Mouse (Mus musculus): ENCODE results near the gene Krtap24-1.

Gene Krtap24-1

DNA sequence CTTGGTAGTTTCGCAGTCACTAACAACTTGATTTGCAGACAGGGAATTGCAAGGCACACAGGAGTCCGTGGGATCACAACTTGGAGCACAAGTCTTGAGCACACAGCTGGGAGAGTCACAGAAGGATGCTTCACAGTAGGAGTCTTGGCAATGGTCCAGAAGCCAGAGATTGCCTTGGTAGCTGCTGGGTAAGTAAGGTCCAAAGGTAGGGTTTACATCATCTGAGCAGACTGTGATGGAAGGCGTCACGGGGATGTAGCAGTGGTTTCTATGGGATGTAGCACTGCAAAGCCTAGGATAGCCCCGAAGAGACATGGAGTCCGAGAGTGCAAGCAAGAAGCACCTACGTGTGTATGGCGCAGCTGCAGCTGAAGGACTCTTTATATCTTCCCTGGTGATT is at the start of gene Krtap24-1:
Krtap24-1 (minus strand) TSS at position 358 of the 400 bp plus-strand sequence.
- DNase-seq (ENCODE audit: low read depth, low spot score), result no peak

DNA sequence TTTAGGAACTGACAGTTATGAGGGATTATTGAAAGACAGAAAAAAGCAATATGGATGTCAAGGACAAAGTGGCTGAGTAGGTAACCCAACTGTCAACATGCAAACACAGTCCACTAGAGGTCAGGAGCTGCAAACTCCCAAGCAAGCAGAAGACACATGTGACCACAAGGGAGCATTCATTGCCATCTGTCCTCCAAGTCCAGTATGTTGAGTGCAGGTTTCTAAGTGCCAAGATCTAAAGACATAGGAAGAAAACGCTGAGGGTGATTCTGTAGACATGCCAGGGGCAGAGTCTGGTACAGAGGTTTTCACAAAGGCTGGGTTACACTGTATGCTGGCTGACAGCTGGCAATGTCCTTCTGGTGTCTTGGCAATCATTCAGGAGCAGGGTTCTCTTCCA is 45.3 kb upstream of the Krtap24-1 start:
- DNase-seq (ENCODE audit: low read depth, low spot score), result no peak

DNA sequence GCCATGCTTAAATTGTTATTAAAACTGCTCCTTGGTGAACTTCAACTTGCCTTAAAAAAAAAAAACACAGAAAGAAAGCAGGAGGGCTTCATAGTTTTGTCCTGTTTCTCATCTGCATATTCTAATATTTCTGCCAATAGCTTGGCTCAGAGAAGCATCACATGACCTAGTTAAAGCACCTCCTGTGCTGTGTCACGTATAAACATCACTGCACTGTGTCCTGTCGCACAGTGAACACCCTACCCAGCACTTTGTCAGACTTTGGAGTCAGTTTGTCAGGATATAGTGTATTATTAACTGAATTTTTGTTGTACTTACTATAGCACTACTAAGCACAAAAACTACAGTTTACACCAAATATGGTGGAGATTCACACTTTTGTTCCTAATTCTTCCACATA is 39.9 kb upstream of the Krtap24-1 start:
- DNase-seq (ENCODE audit: low read depth, low spot score), result no peak

DNA sequence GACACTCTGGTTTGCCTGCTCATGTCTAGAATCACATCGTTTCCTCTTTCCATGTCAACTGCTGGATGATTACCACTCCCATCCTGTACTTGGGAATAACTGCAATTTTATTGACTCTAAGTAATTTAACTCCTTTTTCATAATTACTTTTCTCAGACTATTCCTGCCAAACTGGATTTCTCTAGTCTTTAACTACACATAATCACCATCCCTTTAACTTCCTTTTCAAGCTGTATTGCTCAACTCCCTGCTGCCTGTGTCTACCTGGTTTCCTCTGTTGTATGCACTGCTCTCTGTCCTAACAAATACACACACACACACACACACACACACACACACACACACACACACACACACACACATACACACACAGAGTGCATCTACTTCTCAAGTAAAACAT is 39.0 kb upstream of the Krtap24-1 start:
- DNase-seq (ENCODE audit: low read depth, low spot score), result no peak

DNA sequence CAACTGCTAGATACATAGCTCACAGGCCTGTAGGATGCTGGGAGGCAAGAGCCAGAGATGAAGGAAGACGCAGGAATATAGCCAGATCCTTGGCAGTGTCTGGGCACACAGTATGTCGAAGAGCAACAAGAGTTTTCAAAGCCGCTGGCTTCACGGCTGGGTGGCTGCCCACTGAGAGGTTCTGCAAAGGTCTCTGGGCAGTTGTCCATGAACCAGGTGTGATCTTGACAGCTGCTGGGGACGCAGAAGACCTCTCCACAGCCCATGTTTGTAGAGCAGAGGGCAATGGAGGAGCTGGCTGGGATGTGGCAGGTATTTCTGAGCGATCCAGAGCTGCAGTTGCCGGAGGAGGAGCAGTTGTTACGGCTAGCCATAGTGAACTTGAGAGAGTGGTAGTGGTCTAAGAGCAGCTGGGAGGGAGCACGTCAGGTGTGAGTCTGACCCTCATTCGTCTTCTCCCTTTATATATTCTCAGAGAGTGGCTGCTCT is 35.3 kb upstream of the Krtap24-1 start, which contains the start of gene Krtap26-1:
Krtap26-1 (minus strand) TSS at position 439 of the 489 bp plus-strand sequence.
- no peak for DNase-seq (ENCODE audit: low read depth, low spot score)

DNA sequence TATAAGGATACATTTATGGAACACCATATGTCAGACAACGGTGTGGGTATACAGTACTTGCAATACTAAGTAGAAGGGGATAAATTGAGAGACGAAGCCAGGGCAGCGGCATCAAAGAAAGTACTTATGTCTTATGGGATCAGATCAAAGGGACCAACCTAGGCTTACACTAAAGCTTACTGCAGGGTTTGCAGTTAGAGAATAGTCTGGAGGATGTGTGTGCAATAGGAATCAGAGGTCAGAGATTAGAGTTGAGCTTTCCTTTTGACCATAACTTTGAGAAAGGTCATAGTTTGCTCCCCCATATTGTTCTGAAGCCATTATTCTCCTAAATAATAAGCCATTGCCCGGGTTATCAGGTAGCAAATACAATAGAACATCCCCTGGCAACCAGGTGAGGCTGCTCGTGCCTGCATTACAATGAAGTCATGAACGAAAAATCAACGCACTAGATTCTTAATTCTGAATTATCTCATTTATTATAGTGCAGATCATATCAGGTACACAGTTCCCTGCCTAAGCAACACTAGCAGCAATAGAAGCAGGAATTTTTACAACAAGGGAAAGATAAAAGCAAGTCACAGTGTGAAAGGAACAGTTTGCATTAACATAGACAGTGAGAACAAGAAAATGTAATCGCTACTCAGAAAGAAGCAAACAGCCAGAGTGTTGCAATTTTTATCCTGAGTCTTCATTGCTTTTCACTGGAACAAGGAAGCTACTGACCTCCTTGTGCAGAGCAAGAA is 34.5 kb upstream of the Krtap24-1 start:
- no peak for DNase-seq (ENCODE audit: low read depth, low spot score)

DNA sequence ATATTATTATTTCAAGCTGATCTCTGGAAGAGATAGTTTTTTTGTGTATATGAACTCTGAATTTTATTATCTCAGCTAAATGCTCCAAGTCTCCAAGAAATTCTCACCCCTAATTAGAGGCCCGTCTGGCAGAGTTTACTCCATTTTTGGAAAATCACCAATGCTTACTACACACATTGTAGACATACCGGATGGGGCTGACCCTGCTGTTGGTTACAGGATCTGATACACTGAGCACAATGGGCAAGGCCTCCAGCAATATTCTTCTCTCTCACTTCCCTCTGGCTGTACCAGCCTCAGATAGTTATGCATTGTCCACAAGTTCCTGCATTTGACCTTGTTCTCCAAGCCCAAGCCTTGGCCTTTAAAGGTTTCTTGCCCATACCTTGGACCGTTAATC is 28.0 kb upstream of the Krtap24-1 start:
- DNase-seq (ENCODE audit: low read depth, low spot score), result no peak

DNA sequence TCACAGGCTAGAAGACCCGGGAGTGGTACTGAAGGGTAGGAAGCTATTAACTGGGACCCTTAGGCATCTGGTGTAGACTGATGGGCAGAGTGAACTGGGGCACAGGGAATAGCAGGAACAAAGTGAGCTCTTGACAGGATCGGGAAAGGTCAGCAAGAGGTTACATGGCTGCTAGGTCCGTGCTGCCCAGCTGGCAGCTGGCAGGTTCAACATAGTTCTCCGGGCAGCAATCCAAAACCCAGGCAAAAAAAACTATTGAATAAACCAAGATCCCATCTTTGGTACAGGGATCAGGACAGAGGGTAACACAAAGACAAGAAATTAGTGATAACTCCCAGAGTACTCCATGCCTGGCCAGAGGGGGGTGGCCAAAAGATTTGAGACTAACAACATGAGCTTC is 23.1 kb upstream of the Krtap24-1 start:
- no peak for DNase-seq (ENCODE audit: low read depth, low spot score)

DNA sequence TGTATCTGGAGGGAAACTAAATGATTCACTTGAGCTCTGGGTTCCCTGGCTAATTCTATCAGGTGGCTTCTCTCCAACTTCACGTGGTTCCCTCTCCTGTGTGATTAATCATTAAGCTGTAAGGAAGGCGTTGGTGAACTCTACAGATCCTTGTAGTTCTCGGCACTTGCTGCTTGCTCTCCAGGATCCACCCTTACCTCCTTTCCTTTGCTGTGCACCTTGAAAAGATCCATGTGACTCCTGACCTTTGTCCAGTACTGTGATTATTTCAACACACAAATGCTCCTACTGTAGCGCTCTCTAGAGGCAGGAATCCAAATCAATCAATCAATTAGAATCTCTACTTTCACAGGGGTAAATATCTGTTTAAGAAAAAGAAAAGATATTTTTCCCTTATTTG is 19.4 kb upstream of the Krtap24-1 start:
- no peak for DNase-seq (ENCODE audit: low read depth, low spot score)

DNA sequence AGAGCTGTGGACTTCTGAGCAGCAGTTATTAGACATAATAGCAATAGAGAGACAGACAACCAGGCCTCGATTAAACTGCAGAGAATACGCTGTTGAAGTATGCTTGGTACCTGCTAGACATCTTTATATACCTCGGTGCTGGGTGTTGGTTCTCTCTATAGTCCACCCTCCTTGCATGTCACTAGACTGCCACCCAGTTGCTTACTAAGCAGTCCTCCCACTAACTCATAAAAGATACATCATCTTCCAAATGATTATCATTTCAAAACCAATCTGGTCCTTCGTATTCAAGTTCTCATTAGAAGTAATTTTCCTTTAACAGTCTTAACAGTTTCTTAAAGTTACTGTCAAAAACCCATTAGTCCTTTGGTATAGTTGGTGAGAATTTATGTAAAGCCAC is 15.5 kb upstream of the Krtap24-1 start, which contains the start of gene 2310079G19Rik:
2310079G19Rik (minus strand) TSS at position 101 of the 400 bp plus-strand sequence.
- no peak for DNase-seq (ENCODE audit: low read depth, low spot score)

DNA sequence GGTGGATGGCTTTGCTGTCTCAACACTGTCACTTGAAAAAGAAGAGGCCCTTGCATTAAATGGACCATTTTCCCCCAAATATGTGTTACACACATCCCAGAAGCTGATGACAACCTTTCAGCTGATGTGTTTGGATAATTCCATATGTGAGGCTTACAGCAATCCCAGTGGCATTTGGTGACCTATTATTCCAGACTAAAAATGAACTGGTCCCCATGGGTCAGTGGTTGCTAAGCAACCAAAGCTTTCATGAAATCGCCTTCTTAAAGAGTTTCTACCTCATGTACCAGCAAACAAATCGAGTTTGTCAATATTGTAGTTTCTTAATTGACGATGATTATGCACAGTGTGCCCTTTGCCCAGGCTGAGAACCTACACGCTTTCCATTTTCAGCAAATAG is 633 bp upstream of the Krtap24-1 start:
- no peak for DNase-seq (ENCODE audit: low read depth, low spot score)

DNA sequence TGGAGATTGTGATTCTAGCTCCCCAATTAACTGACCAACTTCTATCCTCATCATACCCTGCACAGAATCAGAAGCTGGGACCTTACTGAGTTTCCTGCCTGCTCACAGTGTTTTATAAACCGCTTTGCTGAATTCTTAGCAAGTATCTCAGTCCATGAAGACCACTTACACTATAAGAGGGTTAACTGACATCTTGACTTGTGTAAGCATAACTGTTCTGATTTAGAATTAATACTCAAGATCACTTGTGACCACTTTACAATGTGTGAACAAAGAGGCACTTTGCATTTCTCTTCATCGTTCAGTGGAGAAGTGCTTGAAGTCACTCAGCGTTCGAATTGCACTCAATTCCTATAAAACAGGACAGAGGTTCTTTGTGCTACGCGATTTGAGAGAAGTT is 7.5 kb downstream of the Krtap24-1 start:
- no peak for DNase-seq (ENCODE audit: low read depth, low spot score)

DNA sequence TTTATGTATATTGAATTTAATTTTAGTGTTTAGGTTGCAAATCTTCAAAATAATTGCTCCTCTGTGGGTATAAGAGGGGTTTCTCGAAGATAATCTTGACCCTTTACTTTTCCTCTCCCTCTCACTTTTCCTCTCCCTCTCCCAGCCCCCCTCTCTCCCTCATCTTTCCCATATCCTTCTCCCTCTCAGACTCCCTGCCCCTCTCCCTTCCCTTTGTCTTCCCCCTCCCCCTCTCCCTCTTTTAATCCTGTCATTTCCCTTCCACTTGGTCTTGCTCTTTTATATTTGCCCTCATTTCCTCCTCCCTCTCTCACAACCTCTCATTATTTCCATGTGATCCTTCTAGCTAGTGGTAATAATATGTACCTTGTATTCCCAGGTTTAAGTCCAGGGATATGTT is 9.6 kb downstream of the Krtap24-1 start:
- DNase-seq (ENCODE audit: low read depth, low spot score), result no peak

DNA sequence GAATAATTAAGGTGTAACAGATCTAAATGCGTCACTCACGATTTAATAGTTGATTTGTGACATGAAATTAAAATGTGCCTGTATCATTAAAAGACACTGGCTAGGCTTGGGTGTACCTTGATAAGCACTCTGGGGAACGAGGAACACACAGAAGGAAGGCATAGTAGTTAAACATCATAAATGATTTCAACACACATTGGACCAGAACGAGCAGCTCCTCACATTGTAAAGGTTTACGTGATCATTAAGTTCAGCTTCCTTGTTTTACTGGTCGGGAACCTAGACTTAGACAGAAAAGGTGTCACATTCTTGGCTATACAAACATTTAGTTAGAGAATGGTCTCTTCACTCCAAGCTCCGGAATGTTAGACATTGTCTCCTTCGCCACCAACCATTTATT is 11.8 kb downstream of the Krtap24-1 start:
- DNase-seq (ENCODE audit: low read depth, low spot score), result no peak

DNA sequence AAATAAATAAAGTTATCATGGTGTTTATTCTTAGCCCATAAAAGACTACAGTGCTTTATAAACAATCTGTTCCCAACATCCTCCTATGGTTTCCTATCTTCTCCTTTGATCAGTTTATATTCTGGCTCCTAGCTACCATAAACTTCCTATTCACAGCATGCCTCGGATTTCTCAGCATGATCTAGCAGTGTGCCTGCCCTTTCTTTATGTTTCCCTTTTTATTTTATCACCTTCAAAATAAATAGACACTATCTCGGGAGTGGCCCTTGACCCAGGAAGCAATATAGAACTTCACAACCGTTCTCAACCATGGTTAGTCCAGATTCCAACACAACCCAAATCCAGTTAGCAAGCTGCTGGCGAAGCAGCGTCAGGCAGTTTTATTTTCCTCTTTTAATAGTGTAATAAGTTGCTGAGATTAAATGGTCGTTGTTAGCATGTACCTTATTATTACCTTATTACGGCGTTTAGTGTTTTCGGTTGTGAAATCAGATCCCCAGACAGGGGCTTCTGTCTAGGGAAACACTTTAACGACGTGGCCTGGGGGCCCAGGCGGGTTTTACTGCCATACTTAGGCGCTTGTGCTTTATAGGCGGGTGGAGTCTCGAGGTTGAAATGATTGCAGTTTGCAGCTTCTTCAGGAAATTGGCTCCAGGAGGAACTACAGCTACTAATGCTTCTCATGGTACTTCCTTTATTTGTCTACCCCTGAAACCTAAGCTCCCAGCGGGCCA is 12.4 kb downstream of the Krtap24-1 start:
- DNase-seq (ENCODE audit: low read depth, low spot score), result no peak

DNA sequence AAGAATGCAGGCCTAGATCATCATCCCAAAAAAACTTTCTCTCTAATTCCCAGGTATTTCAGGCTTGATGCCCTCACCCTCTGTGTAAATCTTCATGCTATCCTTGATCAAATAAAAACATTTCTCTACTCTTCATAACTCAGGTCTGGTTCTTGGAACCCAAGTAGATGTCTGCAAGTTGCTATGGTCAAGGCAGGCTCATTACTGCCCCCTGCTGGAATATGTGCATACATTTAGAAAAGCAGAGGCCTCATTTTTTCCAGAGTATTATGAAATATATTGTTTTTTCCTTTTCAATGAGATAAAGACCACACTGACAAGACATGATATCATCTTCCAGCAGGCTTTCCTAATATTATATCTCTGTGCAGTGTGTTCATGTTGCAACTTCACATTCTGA is 19.3 kb downstream of the Krtap24-1 start:
- no peak for DNase-seq (ENCODE audit: low read depth, low spot score)

DNA sequence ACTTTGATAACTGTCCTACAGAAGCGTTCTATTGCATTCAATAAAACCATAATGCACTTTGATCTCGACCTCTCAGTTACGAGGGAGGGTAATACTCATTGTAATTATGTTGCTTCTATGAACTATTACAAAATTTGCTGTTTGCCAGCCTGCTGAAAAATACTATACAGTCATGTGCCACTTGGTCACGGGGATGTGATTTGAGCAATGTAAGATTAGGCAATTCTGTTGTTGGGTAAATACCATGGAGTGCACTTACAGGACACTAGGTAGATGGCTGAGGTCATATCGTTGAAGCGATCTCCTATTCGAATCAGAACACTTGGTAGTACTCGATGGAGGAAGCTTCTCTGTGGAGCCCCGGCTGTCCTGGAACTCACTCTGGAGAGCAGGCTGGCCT is 28.7 kb downstream of the Krtap24-1 start:
- DNase-seq (ENCODE audit: low read depth, low spot score), result no peak

DNA sequence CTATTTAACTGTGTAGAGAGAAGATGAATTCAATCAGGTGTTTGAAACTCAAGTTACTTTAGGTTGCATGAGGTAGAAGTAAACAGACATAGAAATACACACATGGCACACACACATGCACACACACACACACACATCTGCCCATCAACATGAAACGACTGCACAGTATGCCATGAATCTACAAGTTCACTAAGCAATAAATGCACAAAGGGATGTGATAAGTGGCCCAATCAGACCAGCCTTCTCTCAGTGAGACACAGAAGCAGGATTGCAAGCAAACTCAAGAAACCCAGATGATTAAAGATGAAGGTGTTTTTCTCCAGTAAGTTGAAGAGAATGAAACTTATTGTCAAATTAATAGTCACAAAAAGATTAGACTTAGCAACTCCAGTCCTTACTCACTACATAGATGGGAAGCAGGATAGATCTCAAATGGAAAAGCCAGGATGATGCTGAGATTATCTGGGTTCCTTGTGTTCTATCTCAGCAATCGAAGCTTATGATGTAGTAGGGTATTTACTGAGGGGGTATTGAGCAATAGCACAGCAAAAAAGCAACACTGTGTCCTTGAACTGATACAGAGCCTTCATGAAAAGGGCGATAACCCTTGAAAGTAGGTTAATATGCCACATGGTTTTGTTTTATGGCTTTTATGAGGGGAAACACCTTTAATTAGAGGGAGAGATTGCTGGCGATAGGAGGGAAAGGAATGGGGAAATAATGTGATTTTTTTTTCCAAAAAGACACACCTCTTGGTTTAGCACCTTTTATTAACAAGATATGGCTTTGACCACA is 36.0 kb downstream of the Krtap24-1 start:
- no peak for DNase-seq (ENCODE audit: low read depth, low spot score)

DNA sequence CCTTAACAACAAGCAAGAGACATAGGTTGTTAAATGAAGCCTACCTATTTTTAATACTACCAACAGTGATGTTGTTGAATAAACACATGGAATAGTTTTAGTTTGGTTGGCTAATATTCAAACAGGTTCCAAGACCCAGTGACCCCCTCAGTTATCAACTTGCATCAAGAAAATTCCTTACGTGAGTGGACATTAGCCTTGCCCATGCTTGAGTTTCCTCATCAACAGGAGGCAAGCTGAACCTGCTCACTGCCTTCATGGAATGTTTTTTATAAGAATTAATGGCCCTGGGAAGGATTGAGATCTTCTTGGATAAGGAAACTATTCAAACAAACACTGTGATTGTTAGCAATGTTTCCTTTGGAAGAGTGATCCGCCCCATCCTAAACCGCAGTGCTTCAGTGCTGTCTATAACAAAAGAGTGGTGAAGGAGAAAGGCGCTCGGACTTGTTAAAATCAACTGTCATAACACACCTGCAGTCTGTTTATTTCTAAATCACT is 39.1 kb downstream of the Krtap24-1 start:
- no peak for DNase-seq (ENCODE audit: low read depth, low spot score)

DNA sequence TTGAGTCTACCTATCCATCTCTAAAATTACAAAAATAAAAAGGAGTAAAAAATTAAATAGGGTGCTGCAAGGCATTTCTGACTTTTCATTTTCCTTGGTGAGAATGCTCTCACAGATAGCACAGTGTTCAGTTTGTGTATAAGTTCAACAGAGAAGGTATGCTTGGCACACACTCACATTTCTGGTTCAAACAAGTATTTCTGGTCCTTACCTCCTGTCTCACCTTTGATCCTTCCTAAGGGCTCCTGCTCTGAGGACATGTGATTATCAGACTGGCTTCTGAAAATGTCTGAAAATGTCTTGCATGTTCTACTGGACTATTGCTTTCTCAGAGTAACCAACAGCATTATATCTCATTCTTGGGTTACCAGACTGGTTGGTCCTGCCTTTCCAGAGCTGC is 41.9 kb downstream of the Krtap24-1 start:
- no peak for DNase-seq (ENCODE audit: low read depth, low spot score)

DNA sequence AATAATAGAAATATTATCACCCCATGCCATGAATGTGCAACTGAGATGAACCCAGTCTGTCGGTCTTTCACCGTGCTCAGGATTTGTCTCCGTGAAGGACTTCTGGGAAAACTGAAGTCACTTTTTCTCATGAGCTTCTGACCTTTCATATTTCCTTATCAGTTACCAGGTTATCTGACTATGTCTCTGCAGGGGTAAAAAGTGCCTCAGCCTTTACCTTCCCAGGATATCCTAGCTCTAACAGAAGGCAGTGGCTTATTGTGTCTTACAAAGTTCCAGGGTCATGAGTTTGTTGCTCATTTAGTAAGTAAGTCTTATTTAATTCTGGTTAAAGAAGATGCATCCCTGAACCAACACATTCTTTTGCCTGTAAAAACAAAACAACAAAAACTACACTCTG is 42.3 kb downstream of the Krtap24-1 start:
- no peak for DNase-seq (ENCODE audit: low read depth, low spot score)

DNA sequence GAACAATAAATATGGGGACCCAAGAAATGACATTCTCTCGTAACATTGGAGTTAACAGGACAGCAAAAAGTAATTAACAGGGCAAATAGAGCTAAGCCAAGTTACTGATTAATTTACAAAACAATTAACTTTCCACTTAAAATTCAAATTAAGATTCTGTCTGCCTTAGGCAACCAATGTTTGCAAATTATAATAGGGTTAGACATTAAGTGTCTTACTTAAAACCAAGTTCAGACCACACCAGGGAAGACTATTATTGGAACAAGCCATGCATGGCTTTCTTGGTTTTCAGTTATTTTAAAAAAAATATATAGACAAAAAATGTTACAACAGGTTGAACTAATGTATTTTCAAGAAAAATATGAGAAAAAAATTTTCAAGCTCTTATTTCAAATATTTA is 43.0 kb downstream of the Krtap24-1 start:
- DNase-seq (ENCODE audit: low read depth, low spot score), result no peak

Data from retina, postnatal 7 days (tissue).